Mouse (Mus musculus) spleen, postnatal 10 days (tissue): ENCODE data around the gene Tbkbp1.

Experiments used
- DNase-seq, 2 experiments: peaks; one replicate each; pipeline ENCODE4 v3.0.0; 2021 to 2022; ENCODE audit warnings: low spot score in 2 of 2

Gene Tbkbp1

DNA sequence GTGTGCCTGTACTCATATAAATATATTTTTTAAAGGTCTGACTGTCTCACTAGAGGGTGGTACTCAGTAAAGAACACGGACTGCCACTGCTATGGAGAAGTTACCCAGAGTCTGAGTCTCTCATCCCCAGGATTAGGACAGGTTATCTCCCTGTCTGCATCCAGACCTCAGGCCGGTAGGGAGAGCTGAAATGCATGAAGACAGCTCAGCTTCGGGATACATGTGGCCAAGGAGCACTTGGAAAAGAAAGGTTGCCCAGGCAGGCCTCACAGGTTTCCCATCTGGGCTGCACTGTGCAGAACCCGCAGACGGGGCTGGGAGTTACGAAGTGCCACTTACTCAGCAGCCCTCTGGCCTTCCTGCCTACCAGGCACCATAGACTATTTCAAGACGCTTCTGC, 5.7 kb upstream of the Tbkbp1 start:
- DNase-seq = no peak

DNA sequence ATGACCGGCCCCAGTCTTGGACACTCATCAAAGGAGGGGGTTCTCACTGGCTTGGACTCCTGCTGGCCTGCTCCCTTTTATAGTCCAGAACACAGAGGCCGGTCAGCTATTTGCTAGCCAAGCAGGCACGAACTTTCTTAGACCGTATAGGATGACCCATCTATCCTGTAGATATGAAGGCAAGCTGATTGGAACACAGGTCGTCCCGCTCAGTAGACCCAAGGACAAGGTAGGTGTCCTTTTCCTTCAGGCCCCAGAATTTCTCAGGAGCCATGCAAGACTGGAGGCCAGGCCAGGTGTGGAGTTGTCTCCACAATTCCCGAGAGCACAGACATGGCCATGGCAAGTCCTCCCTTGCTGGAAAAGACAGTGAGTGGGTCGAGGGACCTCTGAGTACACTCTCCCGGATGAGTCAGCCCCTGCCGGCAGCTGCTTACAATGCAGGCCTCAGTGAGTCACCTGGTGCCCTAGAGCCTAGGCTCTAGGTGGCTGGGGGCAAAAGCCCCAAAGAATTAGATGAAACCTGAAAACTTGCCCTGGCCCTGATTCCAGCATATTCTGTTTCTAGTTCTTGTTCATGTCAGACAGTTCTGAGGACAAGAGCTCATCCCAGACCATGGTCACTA, 1.5 kb upstream of the Tbkbp1 start:
- no peak for DNase-seq

DNA sequence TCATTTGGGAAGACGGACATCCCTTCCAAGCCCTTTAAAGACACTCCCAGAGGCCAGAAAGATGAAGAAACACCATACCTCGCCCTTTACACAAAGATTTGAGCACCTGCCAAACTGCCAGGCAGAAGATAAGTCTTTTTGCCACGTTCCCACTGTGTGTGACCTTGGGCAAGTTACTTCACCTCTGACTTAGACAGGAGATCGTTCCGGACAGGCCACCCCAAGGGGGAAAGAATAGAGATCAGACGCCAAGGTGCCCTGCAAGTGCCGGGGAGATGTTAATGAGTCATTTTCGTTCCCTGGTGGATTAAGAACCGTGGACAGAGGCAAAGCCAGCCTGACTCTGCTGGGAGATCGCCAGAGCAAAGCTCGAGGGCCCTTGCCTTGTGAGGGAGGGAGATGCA, 730 bp upstream of the Tbkbp1 start:
- DNase-seq = no peak

DNA sequence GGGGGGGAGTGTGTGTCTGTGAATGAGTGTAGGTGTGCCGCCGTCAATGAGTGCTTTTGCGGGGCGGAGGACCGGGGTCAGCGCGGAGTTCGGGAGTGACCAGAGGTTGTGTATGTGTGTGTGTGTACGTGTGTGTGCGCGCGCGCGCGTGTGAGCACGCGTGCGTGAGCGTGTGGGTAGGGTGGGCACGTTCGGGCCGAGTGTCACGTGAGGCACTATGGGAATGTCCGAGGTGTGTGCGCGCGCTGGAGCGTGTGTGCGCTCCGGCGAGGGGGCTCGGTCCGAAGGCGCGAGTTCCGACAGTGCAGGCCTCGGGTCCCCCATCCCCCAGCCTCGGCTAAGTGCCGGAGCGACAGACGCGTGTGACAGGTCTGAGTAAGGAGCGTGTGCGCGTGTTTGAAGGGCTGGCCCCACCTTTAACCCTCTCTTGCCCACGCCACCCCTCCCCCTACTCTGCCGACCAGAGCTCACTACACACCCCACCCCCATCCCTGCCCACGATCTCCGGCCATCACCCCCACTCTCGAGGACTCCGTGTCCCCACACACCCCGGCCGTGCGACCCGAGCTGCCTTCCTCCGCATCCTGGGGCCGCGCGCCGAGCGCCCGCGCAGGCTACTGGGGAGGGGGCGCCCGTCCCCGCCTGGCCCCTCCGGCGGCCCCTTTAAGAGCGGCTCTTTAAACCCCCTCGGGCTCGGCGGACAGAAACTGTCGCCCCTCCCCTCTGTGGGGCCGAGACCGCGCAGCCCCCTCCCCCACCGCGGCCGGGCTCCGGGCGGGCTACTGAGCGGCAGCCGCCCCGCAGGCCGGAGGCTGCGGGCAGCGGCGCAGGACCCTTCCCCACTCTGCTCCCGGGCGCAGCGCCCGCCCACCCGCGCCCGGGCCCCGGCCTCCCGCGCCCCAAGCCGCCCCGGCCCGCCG, 624 bp downstream of the Tbkbp1 start:
- peak in 1 of 2 experiments; percentile 49 for DNase-seq

DNA sequence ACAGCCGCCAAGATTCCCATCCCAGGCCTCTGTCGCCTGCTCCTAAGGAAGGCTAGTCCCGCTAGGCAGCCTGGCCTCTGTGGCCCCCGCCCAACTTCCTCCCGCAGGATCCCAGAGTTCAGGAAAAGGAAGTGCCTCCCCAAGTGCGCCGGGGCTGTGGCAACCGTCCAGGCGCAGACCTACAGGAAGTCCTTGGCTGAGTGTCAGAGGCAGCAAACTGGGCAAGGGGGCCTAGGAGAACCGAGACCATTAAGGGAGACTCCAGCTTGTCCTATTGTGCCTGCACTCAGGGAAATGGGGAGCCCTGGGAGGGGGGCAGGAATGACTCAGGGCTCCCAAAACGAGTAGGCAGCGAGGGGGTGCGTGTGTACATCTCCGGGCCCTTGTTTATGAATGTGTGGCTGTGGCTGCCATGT, 1.3 kb downstream of the Tbkbp1 start:
- DNase-seq = peak in 1 of 2 experiments; percentile 50

DNA sequence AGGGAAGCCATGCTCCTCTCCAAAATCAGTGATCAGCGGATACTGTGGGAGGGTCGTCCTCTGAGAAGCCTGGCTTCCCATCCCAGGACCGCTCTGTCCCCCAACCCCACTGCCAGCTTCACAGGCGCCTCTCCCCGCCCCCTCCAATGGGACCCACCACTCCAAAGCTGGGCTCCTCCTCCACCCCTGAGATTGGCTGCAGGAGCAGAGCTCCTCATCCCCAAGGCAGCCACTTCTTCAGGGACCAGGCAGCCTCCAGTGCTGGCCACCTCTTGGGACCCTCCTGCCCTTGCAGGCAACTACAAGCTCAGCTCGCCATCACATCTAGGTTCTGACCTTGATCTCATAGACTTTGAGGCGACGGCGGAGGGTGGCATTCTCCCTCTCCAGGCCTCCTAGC, 2.3 kb downstream of the Tbkbp1 start:
- no peak for DNase-seq

DNA sequence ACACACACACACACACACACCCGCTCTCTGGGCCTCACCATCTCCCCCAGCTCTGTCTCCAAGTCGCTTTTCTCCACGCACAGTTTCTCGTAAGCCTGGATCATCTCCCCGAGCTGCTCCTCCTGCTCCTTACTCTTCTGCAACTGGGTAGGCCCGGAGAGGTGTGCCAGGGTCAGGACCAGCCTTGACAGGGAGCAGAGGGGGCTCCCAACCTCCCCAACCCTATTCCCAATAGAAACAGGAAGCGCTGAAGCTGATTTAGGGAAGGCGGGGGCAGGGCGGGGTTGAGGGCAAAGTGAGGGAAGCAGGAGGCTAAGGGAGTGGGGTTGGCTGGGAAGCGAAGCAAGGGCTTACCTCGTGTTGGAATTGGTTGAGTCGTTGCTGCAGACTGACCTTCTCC, 2.7 kb downstream of the Tbkbp1 start:
- DNase-seq = no peak

DNA sequence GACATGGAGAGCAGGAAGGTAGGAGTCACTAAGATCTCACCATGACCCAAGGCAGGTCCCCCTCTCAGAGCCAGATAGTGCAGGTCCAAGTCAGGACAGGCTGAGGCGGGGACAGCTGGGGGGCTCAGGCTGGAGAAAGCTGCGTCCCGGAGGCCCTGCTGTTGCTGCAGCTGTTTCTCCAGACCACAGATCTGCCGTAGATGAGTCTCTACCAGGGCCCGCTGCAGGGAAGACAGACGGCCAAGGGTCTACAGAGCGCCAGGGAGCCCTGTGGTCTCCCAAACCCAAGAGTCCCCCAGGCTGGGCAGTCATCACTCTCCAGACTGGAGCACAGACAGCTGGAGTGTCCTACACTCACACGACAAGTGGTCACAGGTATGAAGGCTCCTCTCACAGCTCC, 4.0 kb downstream of the Tbkbp1 start:
- no peak for DNase-seq

DNA sequence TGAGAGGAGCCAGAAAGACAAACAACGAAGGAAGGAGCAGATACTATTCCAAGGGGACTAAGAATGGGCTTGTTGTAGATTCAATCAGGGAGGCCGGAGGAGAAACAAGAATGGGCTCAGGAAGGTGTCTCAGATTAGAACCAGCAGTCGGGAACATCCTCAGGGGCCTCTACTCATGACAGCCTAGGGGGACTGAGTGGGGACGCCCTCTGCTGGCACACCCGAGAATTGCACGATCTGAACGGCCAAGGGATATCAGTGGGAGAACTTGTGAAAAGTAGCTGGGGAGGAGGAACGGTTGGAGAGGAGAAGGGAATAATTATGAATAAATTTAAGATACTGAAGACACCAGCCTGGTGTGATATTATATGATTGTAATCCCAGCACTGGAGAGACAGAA, 4.6 kb downstream of the Tbkbp1 start:
- DNase-seq = peak; percentile 55 to 82

DNA sequence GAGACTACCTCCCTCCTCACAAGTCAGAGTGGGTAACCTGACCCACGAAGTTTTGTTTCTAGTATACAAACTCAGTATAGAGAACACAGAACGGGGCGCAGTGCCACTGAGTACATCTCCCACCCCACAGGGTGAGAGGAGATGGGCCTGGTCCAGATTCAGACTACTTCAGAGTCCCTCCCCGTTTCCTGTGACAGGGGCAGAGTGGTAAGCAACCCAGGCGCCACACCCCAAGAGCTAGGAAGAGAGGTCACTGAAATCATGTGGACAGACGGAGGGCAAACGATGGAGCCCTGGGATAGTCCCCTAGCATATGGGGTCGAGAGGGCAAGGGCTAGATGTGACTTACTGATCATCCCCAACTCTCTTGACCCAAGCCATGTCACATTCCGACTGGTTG, 5.3 kb downstream of the Tbkbp1 start:
- DNase-seq = no peak

DNA sequence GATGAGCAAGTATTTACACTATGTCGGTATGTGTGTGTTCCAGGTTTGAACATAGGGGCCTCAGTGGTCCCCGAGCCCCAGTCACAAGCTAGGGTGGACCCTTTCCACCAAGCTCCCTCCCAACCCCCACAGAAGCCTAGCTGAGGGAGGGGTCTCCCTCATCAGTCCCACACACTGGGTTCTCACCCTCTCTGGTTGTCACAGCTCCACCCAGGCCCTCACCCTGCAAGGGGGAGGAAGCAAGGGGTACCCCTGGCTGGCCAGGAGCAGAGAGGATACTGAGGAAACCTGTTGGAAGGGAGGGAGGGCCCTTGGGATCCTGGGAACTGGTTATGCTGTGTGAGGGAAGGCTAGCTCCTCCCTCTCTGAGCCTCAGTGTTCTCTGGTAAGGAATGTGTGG, 6.0 kb downstream of the Tbkbp1 start:
- DNase-seq = no peak

DNA sequence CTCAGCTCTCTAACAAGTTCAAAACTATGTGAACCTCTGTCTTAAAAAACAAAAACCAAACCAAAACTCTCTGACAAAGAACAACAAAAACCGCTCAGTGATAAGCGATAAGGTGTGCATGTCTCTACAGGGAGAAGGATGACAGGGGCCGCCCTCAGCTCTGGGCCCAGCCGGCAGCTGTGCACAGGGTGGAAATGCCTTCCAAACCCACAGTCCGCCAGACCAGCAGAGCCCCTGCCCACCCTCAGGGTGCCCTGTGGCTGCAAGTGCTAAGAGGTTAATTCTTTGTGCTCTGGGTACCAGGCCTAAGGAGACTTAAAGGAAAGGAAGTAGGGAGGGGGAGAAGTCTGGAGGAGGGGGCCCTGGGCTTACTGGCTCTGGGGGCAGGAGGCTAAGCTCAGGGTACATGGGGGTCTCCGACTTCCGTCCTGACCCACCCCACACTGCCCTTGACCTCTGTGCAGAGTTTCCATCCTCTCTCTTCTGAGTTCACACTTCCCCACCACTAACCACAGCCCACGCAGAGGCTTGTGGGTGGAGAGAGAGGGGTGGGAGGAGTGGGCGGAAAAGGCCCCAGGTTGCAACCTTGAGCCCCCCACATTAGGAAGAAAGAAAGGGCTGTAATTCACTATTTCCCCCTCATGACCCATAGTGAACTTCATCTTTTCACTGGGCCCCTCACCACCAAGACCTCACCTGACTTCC, 7.9 kb downstream of the Tbkbp1 start:
- no peak for DNase-seq

DNA sequence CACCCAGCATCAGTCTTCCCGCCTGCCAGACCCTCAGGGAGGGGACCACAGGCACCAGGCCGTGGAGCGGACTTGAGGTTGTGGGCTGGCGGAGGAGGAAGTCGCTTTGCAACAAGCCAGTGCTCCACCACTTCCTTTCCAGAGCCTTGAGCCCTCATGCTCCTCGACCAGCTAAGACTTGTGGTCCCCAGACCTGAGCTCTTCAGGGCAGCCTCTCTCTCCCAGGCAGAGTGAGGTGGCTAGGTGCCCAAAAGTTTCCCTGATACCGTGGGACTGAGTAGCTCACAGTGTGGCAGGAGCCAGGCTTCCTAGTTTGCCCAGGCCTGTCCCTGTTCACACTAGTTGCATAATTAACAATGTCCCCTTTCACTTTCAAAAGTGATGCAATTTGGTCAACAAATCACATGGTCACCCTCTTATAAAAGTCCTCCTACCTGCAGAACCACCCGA, 9.1 kb downstream of the Tbkbp1 start:
- peak; percentile 41 to 63 for DNase-seq

DNA sequence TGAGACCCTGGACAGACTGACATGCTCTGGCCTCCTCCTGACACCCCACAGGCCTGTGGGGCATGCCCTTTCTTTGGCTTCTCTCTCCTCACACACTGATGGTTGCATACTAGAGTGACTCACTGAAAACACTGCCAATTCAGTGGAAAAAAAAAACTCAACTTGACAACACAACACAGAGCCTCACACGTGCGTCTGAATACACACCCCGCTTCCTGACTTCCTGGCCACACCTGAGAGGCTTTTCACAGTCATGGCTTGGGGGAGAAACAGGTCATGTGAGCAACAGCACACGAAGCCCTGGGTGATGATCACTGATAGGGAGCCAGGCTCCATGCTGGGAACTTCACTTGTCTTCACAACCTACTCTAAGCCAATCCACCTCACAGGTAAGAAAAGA, 10.5 kb downstream of the Tbkbp1 start:
- DNase-seq = no peak

DNA sequence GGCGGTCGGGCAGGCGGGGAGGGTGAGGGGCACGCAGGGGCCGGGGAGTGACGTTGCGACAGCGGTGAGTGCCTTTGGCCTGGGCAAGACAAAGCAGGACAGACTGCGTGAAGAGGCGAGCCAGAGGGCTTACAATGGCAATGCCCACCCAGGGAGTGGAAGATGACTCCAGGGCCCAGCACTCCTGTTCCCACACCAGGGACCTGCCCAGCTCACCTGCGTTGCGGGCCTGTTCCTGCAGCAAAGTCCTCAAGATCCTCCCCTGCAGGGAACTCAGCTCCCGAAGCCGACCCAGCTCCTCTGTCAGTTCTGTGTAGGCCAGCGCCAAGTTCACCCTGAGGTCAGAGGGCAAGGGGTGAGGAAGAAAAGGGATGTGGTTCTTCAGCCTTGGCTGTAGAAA, 12.0 kb downstream of the Tbkbp1 start:
- DNase-seq = no peak

DNA sequence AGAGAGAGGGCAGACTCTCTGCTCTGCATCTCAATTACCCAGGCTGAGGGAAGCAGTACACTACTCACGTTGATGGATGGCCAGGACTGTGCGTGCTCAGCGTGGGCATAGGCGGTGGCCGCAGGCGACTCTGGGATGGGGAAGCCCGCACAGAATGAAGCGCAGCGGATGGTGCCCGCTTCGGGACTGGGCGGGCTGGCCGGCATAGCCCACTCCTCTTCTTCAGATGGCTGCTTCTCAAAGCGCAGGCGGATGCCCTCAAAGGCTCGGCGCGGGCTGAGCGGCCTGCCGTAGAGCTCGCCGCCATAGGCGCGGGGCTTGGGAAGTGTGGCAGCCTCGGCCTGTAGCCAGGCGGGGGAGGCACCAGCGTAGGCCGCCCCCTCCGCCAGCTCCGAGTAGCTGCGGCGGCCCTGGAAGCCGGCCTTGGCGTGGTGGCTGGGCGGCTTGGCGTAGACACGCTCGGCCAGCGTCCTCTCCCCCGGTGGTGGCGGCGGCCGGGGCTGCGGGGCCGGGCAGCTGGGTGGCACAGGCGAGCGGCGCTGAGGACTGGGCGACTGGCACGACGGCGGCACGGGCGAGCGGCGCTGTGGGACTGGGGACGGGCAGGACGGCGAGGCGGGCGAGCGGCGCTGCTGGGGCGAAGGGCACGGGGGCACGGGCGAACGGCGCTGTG, 12.6 kb downstream of the Tbkbp1 start:
- no peak for DNase-seq

DNA sequence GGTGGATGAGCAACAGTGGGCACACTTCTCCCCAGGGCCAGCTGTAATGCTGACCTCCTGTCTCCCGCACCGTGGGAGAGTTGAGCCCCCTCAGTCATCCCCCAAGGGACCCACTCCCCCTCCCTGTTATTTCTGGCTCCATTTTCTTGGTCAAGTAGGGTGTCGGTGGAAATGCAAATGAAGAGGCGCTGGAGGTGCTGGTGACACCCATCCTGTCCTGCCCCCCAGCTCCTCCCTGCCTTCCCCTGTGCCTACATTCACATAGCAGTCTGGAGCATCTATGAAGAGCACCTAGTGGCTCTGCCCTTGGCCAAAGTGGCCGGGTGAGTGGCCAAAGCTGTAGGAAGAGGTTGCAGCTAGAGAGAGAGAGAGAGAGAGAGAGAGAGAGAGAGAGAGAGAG, 18.0 kb downstream of the Tbkbp1 start:
- no peak for DNase-seq

DNA sequence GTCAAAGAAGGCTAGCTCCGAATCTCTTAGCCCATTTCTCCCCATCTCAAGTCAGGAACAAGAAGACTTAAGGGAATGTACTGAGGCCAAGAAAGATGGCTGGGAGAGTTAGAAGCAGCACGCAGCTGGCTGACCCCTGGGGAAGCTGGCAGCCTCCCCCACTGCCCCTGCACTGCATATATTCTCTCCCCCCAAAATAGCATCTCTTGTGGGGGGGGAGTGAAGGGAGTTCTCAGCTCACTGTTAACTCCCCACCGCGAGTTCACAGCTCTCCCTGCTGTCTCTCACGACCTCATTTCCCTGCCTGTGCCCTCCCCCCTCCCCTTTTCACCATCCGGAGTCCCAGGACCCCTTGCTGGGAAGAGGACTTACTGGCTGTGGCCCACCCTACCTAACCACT, 19.1 kb downstream of the Tbkbp1 start:
- no peak for DNase-seq

DNA sequence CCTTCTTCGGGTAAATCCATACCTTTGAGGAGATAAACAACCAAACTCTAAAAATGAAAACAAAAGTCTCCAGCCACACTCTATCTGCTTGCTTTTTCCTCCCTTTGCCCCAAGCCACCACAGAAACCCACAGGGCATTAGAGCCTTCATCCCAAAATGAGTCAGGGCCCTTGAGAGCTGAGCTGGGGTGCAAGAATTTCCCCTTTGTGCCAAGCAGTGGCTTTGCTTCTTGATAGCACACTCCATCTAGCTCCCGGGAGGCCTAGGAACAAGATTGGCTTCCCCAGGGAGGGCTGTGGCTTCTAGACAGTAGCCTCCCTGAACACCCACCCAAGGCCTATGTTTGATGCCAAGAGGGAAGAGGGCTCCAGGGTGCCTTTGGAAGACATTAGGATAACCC, 19.6 kb downstream of the Tbkbp1 start:
- DNase-seq = no peak

DNA sequence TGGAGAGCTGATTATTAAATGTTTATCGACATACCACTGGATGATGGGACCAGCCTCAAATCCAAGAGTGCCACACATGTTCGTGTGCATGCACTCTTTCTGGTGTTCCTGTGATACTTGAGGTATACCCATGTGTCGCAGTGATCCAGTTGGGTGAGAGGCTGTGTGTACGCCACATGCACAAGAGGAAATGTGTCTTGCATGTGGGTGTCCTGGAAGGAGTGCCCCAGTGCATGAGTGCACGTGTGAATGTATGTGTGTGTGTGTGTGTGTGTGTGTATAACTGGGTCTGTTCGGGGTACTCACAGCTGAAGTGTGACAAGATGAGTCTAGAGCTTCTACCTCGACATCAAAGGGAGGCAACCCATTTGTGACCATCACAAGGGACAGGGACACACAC, 21.0 kb downstream of the Tbkbp1 start:
- DNase-seq = no peak

DNA sequence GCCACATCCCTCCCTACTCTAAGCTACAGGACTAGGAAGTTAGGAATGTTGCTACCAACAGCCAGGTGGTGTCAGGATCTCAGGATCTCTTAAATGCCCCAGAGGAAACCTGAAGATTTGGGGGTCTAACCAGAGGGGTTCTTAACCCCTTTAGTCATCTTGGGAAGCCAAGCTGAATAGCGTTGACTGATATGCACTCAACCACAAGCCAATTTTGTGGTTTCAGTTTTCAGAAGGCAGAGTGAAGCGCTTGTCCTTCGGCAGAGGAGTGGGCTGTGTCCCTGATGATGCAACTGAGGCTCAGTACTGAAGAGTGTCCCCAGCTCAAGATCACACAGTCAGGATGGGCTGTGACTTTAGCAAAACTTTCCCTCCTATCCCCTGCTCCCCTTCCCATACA, 22.3 kb downstream of the Tbkbp1 start:
- DNase-seq = no peak
